Mouse (Mus musculus) limb, embryonic 15.5 days (tissue): ENCODE data around the gene Lrmp. TPM values are rescaled to one million over a fixed set of nuclear protein-coding genes. Genes with fewer than 3 reads are reported as not detected.
"Not testable (repeated sequence)": the region's sequence is repeated elsewhere in the genome, so short reads cannot be mapped to it uniquely, and the experiment has no call there.

ENCODE experiments used
- ATAC-seq: fragments of 200-750 bp; cut with Nextera tagmentation; 2 replicates; pipeline ENCODE4 v1.8.0; 2017; ENCODE audit warnings: low read depth, moderate TSS enrichment; ENCODE audit not compliant: insufficient number of reproducible peaks, low FRiP score, low TSS enrichment
- H3K27ac ChIP-seq: fragments of 300-500 bp; sonication (generic); 2 replicates; pipeline ENCODE4 v1.5.1; 2015; ENCODE audit warnings: moderate library complexity, mild to moderate bottlenecking, inconsistent platforms
- H3K27me3 ChIP-seq: fragments of 300-500 bp; sonication (generic); 2 replicates; pipeline ENCODE4 v1.6.1; 2015; ENCODE audit warnings: inconsistent platforms
- H3K36me3 ChIP-seq: fragments of 300-500 bp; sonication (generic); 2 replicates; pipeline ENCODE4 v1.6.1; 2015; ENCODE audit warnings: inconsistent platforms
- H3K4me1 ChIP-seq: fragments of 300-500 bp; sonication (generic); 2 replicates; pipeline ENCODE4 v1.6.1; 2015; ENCODE audit warnings: inconsistent platforms
- H3K4me2 ChIP-seq: fragments of 300-500 bp; sonication (generic); 2 replicates; pipeline ENCODE4 v1.6.1; 2015; ENCODE audit warnings: mild to moderate bottlenecking, inconsistent platforms
- H3K4me3 ChIP-seq: fragments of 300-500 bp; sonication (generic); 2 replicates; pipeline ENCODE4 v1.5.1; 2015; ENCODE audit warnings: mild to moderate bottlenecking, inconsistent platforms
- H3K9ac ChIP-seq: fragments of 300-500 bp; sonication (generic); 2 replicates; pipeline ENCODE4 v1.6.1; 2015; ENCODE audit warnings: inconsistent platforms
- H3K9me3 ChIP-seq: fragments of 300-500 bp; sonication (generic); 2 replicates; pipeline ENCODE4 v1.6.1; 2016; ENCODE audit warnings: inconsistent platforms
- WGBS: fragments of 180-500 bp; shearing (Covaris S2); methylation state at CpG from one replicate; pipeline ENCODE4 v1.1.7; 2015; 5-methylcytosine and 5-hydroxymethylcytosine counted together
- polyA plus RNA-seq: library from polyadenylated mRNA; unstranded; fragments of >200 nt; fragmentation: Nextera tagmentation; extraction: Ambion mirVana; gene quantifications from 2 replicates; pipeline ENCODE4 v1.2.1, GENCODE M21; 2015

Lrmp gene
- polyA plus RNA-seq, 1 experiment from 2014 or later = 6.7 TPM

- H3K4me2 ChIP-seq = no peak overlapping the region
- H3K27ac ChIP-seq = no peak overlapping the region
- H3K4me1 ChIP-seq = no peaks in the 10 kb centered on the region
- no peak for ATAC-seq
- no peaks in the 10 kb centered on the region for H3K27me3 ChIP-seq
- H3K36me3 ChIP-seq = no peaks in the 10 kb centered on the region
- H3K9me3 ChIP-seq = no peaks in the 10 kb centered on the region
- no peak overlapping the region for H3K4me3 ChIP-seq
- WGBS = 81% methylated on average over 8 of the region's 8 CpGs
- H3K9ac ChIP-seq = no peak overlapping the region
These were observed 30.9 kb upstream of the Lrmp start for GRCm38 (mm10) chr6:145084343-145085117.

- no peak for ATAC-seq
- Histone ChIP-seq H3K9me3 (no peaks in the 10 kb centered on the region), H3K4me1 (no peaks in the 10 kb centered on the region), H3K36me3 (no peaks in the 10 kb centered on the region), H3K9ac (no peak overlapping the region), H3K4me2 (no peak overlapping the region), H3K27me3 (no peaks in the 10 kb centered on the region), H3K27ac (no peak overlapping the region), H3K4me3 (no peak overlapping the region)
- WGBS = 47% methylated on average over 4 of the region's 4 CpGs
These were observed 26.9 kb upstream of the Lrmp start for GRCm38 (mm10) chr6:145088451-145089113.

GRCm38 (mm10) chr6:145089373-145089772 lies 26.1 kb upstream of the Lrmp start:
- H3K4me2 ChIP-seq = no peak overlapping the region
- H3K9ac ChIP-seq = no peak overlapping the region
- WGBS = 82% methylated on average over 4 of the region's 4 CpGs
- H3K27me3 ChIP-seq = no peaks in the 10 kb centered on the region
- no peak overlapping the region for H3K27ac ChIP-seq
- H3K9me3 ChIP-seq = no peaks in the 10 kb centered on the region
- no peak overlapping the region for H3K4me3 ChIP-seq
- no peak for ATAC-seq
- no peaks in the 10 kb centered on the region for H3K4me1 ChIP-seq
- no peaks in the 10 kb centered on the region for H3K36me3 ChIP-seq

GRCm38 (mm10) chr6:145090201-145090863 lies 25.1 kb upstream of the Lrmp start:
- Histone ChIP-seq H3K4me2 (no peak overlapping the region), H3K27ac (no peak overlapping the region), H3K4me3 (no peak overlapping the region), H3K27me3 (no peaks in the 10 kb centered on the region), H3K4me1 (no peaks in the 10 kb centered on the region), H3K9me3 (no peaks in the 10 kb centered on the region), H3K9ac (no peak overlapping the region), H3K36me3 (no peaks in the 10 kb centered on the region)
- 78% methylated on average over 6 of the region's 6 CpGs for WGBS
- ATAC-seq = no peak

GRCm38 (mm10) chr6:145090928-145091327 lies 24.5 kb upstream of the Lrmp start:
- Histone ChIP-seq H3K27ac (no peak overlapping the region), H3K4me1 (no peaks in the 10 kb centered on the region), H3K9me3 (no peaks in the 10 kb centered on the region), H3K36me3 (no peaks in the 10 kb centered on the region), H3K9ac (no peak overlapping the region), H3K4me2 (no peak overlapping the region), H3K27me3 (no peaks in the 10 kb centered on the region), H3K4me3 (no peak overlapping the region)
- ATAC-seq = no peak
- WGBS = 69% methylated on average over 5 of the region's 5 CpGs

GRCm38 (mm10) chr6:145091998-145092397 lies 23.5 kb upstream of the Lrmp start:
- H3K27ac ChIP-seq = no peak overlapping the region
- no peak overlapping the region for H3K9ac ChIP-seq
- no peak for ATAC-seq
- H3K4me1 ChIP-seq = no peaks in the 10 kb centered on the region
- H3K9me3 ChIP-seq = no peaks in the 10 kb centered on the region
- no peak overlapping the region for H3K4me2 ChIP-seq
- 72% methylated on average over 7 of the region's 7 CpGs for WGBS
- H3K4me3 ChIP-seq = no peak overlapping the region
- H3K36me3 ChIP-seq = no peaks in the 10 kb centered on the region
- no peaks in the 10 kb centered on the region for H3K27me3 ChIP-seq

- H3K4me1 ChIP-seq, ATAC-seq: not testable (repeated sequence)
These were observed 22.3 kb upstream of the Lrmp start for GRCm38 (mm10) chr6:145093038-145093622.

GRCm38 (mm10) chr6:145094431-145094830 lies 21.0 kb upstream of the Lrmp start:
- Histone ChIP-seq H3K27ac (no peak overlapping the region), H3K27me3 (no peaks in the 10 kb centered on the region), H3K36me3 (no peaks in the 10 kb centered on the region), H3K9ac (no peak overlapping the region), H3K4me1 (no peaks in the 10 kb centered on the region), H3K9me3 (no peaks in the 10 kb centered on the region), H3K4me3 (no peak overlapping the region), H3K4me2 (no peak overlapping the region)
- ATAC-seq = no peak
- 73% methylated on average over 4 of the region's 4 CpGs for WGBS

More at GRCm38 (mm10) chr6:145093038-145093622, 22.3 kb upstream of the Lrmp start:
- not testable (repeated sequence) for H3K9ac ChIP-seq, H3K36me3 ChIP-seq, H3K9me3 ChIP-seq, H3K4me3 ChIP-seq, H3K27ac ChIP-seq, H3K4me2 ChIP-seq, H3K27me3 ChIP-seq
- 44% methylated on average over 7 of the region's 7 CpGs for WGBS

GRCm38 (mm10) chr6:145100923-145101322 lies 14.5 kb upstream of the Lrmp start:
- Histone ChIP-seq H3K9me3 (no peaks in the 10 kb centered on the region), H3K4me2 (no peak overlapping the region), H3K4me1 (0 out of 2 replicates have a peak, but pooled peaks cover 6% of the 10 kb centered on the region), H3K9ac (no peak overlapping the region), H3K27ac (no peak overlapping the region), H3K4me3 (no peak overlapping the region), H3K27me3 (no peaks in the 10 kb centered on the region), H3K36me3 (no peaks in the 10 kb centered on the region)
- WGBS = 64% methylated on average over 9 of the region's 9 CpGs
- ATAC-seq = no peak

- Histone ChIP-seq H3K9me3 (no peaks in the 10 kb centered on the region), H3K36me3 (no peaks in the 10 kb centered on the region), H3K27me3 (no peaks in the 10 kb centered on the region), H3K27ac (peak overlapping the region; percentile 76), H3K4me2 (no peak overlapping the region), H3K9ac (no peak overlapping the region), H3K4me3 (no peak overlapping the region), H3K4me1 (0 out of 2 replicates have a peak, but pooled peaks cover 6% of the 10 kb centered on the region)
- ATAC-seq = peak; percentile 57; the same call in 1 of the 2 replicates
- WGBS = 49% methylated on average over 10 of the region's 10 CpGs
These were observed 11.1 kb upstream of the Lrmp start for GRCm38 (mm10) chr6:145104241-145104939.

GRCm38 (mm10) chr6:145105439-145105838 lies 10.0 kb upstream of the Lrmp start:
- 0 out of 2 replicates have a peak, but pooled peaks cover 6% of the 10 kb centered on the region for H3K4me1 ChIP-seq
- H3K9me3 ChIP-seq = no peaks in the 10 kb centered on the region
- no peaks in the 10 kb centered on the region for H3K27me3 ChIP-seq
- no peak overlapping the region for H3K27ac ChIP-seq
- no peak for ATAC-seq
- H3K4me2 ChIP-seq = no peak overlapping the region
- no peak overlapping the region for H3K4me3 ChIP-seq
- no peak overlapping the region for H3K9ac ChIP-seq
- no peaks in the 10 kb centered on the region for H3K36me3 ChIP-seq
- WGBS = 95% methylated on average over 10 of the region's 10 CpGs
